Mouse (Mus musculus): ENCODE measurements at regions not wholly inside any gene's neighbourhood (a gene's known extent, or its start where the extent isn't known, plus 50 kb on each side); places are given as distances from the start of the nearest gene placed in this dataset.

DNA sequence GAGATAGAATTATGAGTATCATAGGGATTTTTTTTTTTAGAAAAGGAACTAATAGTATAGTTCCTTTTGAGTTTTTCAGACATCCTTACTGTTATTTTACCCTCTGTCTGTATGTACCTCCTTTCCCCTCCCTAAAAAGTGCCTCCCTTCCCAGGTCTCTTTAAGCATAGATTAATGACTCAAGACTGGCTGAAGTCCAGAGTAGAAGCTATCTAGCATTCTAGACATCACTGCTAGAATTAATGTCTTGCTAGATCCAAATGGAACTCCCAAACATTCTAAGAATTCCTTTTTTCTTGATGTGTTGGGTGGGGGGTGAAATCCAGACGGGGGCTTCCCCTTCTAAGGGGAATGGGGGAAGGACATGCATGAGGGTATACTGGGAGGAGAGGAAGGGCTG, 311.8 kb upstream of the Rack1 start:
- Histone ChIP-seq H3K4me3 (ENCODE audit: control insufficient read depth in 1 of 2, insufficient read depth in 1 of 2, low read depth in 2 of 2, low read length in 2 of 2) (no peak overlapping the region), H3K4me1 (ENCODE audit: control insufficient read depth in 1 of 2, insufficient read depth in 2 of 2, low read length in 2 of 2) (no peaks in the 10 kb centered on the region), H3K79me2 (ENCODE audit: control insufficient read depth, insufficient read depth, low read length, poor library complexity) (no peaks in the 10 kb centered on the region), H3K36me3 (ENCODE audit: control insufficient read depth in 1 of 2, insufficient read depth in 2 of 2, low read length in 2 of 2) (no peaks in the 10 kb centered on the region), H3K27ac (ENCODE audit: control insufficient read depth, low read depth, low read length) (no peak overlapping the region), H3K9ac (ENCODE audit: control insufficient read depth, low read depth, low read length, poor library complexity, severe bottlenecking) (no peak overlapping the region), H3K27me3 (ENCODE audit: control insufficient read depth in 1 of 2, insufficient read depth in 2 of 2, low read length in 2 of 2) (no peaks in the 10 kb centered on the region), H3K9me3 (replicated peaks; ENCODE audit: insufficient read depth, low read length) (no peaks in the 10 kb centered on the region)
- DNase-seq (ENCODE audit: low read depth, low spot score), result no peak
- TF ChIP-seq SMC3 (IDR thresholded peaks at IDR 0.05; ENCODE audit: low read depth, low read length) (no peak), MAX (IDR thresholded peaks at IDR 0.05; ENCODE audit: low read length) (no peak), MYB (IDR thresholded peaks at IDR 0.05; ENCODE audit: low read depth, low read length) (no peak), TCF12 (IDR thresholded peaks at IDR 0.05; ENCODE audit: low read depth, low read length) (no peak), NRF1 (IDR thresholded peaks at IDR 0.05; ENCODE audit: insufficient read depth, low read depth, low read length, poor library complexity, severe bottlenecking) (no peak), MXI1 (IDR thresholded peaks at IDR 0.05; ENCODE audit: low read depth, low read length) (no peak), ZKSCAN1 (IDR thresholded peaks at IDR 0.05; ENCODE audit: low read depth, low read length) (no peak), USF2 (IDR thresholded peaks at IDR 0.05; ENCODE audit: borderline replicate concordance in 1 of 2, insufficient read depth in 1 of 2, low read depth in 1 of 2, low read length in 2 of 2) (no peak), POLR2AphosphoS5 (IDR thresholded peaks at IDR 0.05; ENCODE audit: borderline replicate concordance, low read depth, low read length) (no peak), SIN3A (IDR thresholded peaks at IDR 0.05; ENCODE audit: low read length) (no peak), ELF1 (IDR thresholded peaks at IDR 0.05; ENCODE audit: low read depth, low read length) (no peak), E2F4 (IDR thresholded peaks at IDR 0.05; ENCODE audit: borderline replicate concordance, low read depth, low read length) (no peak), ZNF384 (IDR thresholded peaks at IDR 0.05; ENCODE audit: low read depth, low read length) (no peak)

DNA sequence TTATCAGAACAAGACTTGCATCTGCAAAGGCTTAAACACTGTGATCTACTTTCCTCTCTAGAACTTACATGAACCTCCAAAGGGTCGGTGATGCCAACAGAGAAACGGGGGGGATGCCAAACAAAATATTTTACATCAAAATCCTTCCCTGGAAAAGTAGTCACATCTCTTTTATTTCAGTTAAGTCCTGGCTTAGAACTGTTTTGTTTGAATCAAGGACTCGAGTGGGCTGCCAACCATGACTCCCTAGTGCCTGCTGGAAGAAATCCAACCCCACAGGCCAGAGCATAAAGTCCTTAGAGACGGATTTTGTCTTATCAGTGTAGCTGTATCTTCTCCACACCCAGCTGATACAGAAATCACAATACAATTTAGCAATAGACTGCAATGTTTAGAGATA, 336.1 kb upstream of the Rack1 start:
- H3K79me2 ChIP-seq (ENCODE audit: control insufficient read depth, insufficient read depth, low read length, poor library complexity), result no peaks in the 10 kb centered on the region
- H3K4me1 ChIP-seq (ENCODE audit: control insufficient read depth in 1 of 2, insufficient read depth in 2 of 2, low read length in 2 of 2), result no peaks in the 10 kb centered on the region
- no peak overlapping the region for H3K27ac ChIP-seq (ENCODE audit: control insufficient read depth, low read depth, low read length)
- H3K27me3 ChIP-seq (ENCODE audit: control insufficient read depth in 1 of 2, insufficient read depth in 2 of 2, low read length in 2 of 2), result no peaks in the 10 kb centered on the region
- DNase-seq (ENCODE audit: low read depth, low spot score), result no peak
- no peak overlapping the region for H3K9ac ChIP-seq (ENCODE audit: control insufficient read depth, low read depth, low read length, poor library complexity, severe bottlenecking)
- H3K4me3 ChIP-seq (ENCODE audit: control insufficient read depth in 1 of 2, insufficient read depth in 1 of 2, low read depth in 2 of 2, low read length in 2 of 2), result no peak overlapping the region
- no peaks in the 10 kb centered on the region for H3K36me3 ChIP-seq (ENCODE audit: control insufficient read depth in 1 of 2, insufficient read depth in 2 of 2, low read length in 2 of 2)
- TF ChIP-seq ETS1 (IDR thresholded peaks at IDR 0.05; ENCODE audit: low read depth, low read length) (no peak), ZMIZ1 (IDR thresholded peaks at IDR 0.05; ENCODE audit: low read depth, low read length) (no peak), CHD1 (IDR thresholded peaks at IDR 0.05; ENCODE audit: low read depth, low read length) (no peak), TAL1 (IDR thresholded peaks at IDR 0.05; ENCODE audit: low read length) (no peak), SMC3 (IDR thresholded peaks at IDR 0.05; ENCODE audit: low read depth, low read length) (no peak)
- no peaks in the 10 kb centered on the region for H3K9me3 ChIP-seq (replicated peaks; ENCODE audit: insufficient read depth, low read length)
